Mouse (Mus musculus) E14TG2a.4 (cell line): ENCODE data around the gene Wbp1l.

ENCODE experiments used
- H3K27me3 ChIP-seq: 2 replicates; pipeline ENCODE4 v1.6.1; 2014; ENCODE audit warnings: low read length, control low read depth; ENCODE audit not compliant: insufficient read depth
- H3K36me3 ChIP-seq: 2 replicates; pipeline ENCODE4 v1.6.1; 2014; ENCODE audit warnings: low read length, control low read depth; ENCODE audit not compliant: insufficient read depth
- H3K4me1 ChIP-seq: replicated peaks from 2 replicates; pipeline ENCODE4 v1.6.1; 2014; ENCODE audit warnings: low read depth, low read length, control low read depth
- H3K4me3 ChIP-seq: replicated peaks from 2 replicates; pipeline ENCODE4 v1.5.1; 2014; ENCODE audit warnings: mild to moderate bottlenecking, low read length
- H3K9me3 ChIP-seq: 2 replicates; pipeline ENCODE4 v1.6.1; 2014; ENCODE audit warnings: low read length, control low read depth
- CTCF ChIP-seq: conservative IDR thresholded peaks from 2 replicates; pipeline ENCODE4 v1.5.1; 2014; ENCODE audit warnings: low read length
- NANOG ChIP-seq: IDR thresholded peaks from 2 replicates; pipeline ENCODE4 v1.6.1; 2014; ENCODE audit warnings: borderline replicate concordance, low read length, mixed read lengths
- POU5F1 ChIP-seq: IDR thresholded peaks from 2 replicates; pipeline ENCODE4 v1.6.1; 2014; ENCODE audit warnings: low read length, borderline replicate concordance

Gene Wbp1l

DNA sequence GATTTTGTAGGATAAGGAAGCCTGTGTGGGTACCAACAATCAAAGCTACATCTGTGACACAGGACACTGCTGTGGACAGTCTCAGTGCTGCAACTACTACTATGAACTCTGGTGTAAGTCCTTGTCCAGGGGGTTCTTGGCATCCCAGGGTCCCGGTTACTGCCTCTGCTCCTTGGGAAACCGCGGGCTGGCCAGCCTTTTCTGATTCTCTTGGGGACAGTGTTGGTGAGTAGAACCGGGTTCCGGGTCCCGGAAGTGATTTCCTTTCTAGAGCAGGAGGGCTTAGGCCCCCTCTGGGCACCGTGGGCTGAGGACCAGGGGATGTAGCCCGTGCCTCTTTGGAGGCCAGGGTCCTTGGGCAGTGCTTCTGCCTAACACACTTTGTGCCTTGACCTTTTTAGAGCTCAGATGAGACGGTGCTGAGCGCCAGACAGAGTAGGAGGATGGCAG, 45.5 kb downstream of the Wbp1l start:
- Histone ChIP-seq H3K36me3 (peaks cover 39% of the 10 kb centered on the region), H3K27me3 (no peaks in the 10 kb centered on the region), H3K4me3 (0 out of 2 replicates have a peak overlapping the region, but pooled peaks have one; percentile 10), H3K4me1 (peaks cover 62% of the 10 kb centered on the region), H3K9me3 (no peaks in the 10 kb centered on the region)
- TF ChIP-seq CTCF (no peak), NANOG (no peak), POU5F1 (no peak)

GRCm38 (mm10) chr19:46644793-46645602, 46.1 kb downstream of the Wbp1l start:
- no peak for TF ChIP-seq POU5F1
- no peak for TF ChIP-seq CTCF
- no peak for TF ChIP-seq NANOG
- Histone ChIP-seq H3K4me3 (0 out of 2 replicates have a peak overlapping the region, but pooled peaks have one; percentile 10), H3K9me3 (no peaks in the 10 kb centered on the region), H3K36me3 (peaks cover 43% of the 10 kb centered on the region), H3K4me1 (peaks cover 62% of the 10 kb centered on the region), H3K27me3 (no peaks in the 10 kb centered on the region)

- H3K4me1 ChIP-seq = peaks cover 56% of the 10 kb centered on the region
- no peaks in the 10 kb centered on the region for H3K27me3 ChIP-seq
- no peak for TF ChIP-seq CTCF
- TF ChIP-seq NANOG = no peak
- no peak for TF ChIP-seq POU5F1
- peaks cover 44% of the 10 kb centered on the region for H3K36me3 ChIP-seq
- no peak overlapping the region for H3K4me3 ChIP-seq
- no peaks in the 10 kb centered on the region for H3K9me3 ChIP-seq
These were observed 47.2 kb downstream of the Wbp1l start for GRCm38 (mm10) chr19:46646041-46646481.

DNA sequence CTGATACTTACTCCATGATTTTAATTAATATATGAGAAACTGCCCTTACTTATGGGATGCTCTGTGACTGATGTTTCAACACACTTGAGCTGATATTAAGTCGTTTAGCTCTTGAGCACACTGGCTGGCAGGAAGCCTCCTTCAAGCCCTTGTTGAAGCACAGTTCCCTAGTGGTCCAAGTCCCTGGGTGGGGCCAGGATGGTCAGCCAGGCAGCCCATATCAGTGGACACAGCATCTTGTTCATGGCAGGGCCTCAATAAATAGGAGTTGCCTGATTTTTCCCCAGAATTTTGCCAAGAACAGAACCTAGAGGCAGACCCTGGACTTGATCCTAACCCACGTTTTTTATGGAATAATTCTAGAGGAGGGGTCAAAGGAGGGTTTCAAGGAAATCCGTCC, 48.4 kb downstream of the Wbp1l start:
- Histone ChIP-seq H3K4me1 (peaks cover 46% of the 10 kb centered on the region), H3K4me3 (no peak overlapping the region), H3K36me3 (peaks cover 52% of the 10 kb centered on the region), H3K9me3 (no peaks in the 10 kb centered on the region), H3K27me3 (no peaks in the 10 kb centered on the region)
- TF ChIP-seq NANOG (no peak), CTCF (no peak), POU5F1 (no peak)

DNA sequence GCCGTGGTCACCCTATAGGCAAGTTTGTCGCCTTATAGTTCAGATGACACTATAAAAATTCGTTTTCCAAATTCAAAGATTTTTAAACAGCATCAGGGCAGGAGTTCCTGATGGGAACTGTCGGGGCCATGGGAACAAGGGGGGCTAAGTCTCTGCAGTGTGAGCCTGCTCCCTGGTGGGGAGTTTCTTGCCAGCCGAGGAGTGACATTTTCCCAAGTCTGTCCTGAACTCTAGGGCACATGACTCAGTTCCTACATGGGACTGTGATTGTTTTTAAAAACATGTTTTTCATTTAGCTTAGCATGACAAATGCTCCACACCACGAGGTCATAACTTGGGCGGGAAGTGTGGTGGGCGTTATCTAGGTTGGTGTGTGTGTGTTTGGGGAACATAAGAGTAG, 49.0 kb downstream of the Wbp1l start:
- Histone ChIP-seq H3K36me3 (peaks cover 55% of the 10 kb centered on the region), H3K4me1 (peaks cover 42% of the 10 kb centered on the region), H3K27me3 (no peaks in the 10 kb centered on the region), H3K4me3 (no peak overlapping the region), H3K9me3 (no peaks in the 10 kb centered on the region)
- TF ChIP-seq NANOG (no peak), POU5F1 (no peak)

DNA sequence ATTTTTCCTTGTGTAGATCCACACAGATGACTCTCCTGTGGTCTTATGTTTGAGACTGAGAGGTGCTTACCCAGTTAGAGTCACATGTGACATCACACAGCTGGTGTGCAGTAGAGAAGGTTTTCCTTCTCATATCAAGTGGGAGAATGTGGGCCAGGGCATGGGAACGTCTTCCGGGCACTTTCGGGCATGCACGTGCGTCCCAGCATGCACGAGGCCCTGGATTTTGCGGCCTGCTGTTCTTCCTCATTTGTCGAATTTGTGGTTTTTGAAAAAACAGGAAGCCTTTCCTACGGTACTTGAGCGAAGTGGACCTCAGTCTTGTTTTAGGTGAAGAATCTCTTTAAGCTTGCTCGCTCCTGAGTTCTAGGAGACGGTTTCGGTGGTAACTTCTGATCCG, 49.7 kb downstream of the Wbp1l start:
- TF ChIP-seq NANOG (no peak), CTCF (no peak), POU5F1 (no peak)
- peaks cover 41% of the 10 kb centered on the region for H3K4me1 ChIP-seq
- H3K27me3 ChIP-seq = no peaks in the 10 kb centered on the region
- H3K9me3 ChIP-seq = no peaks in the 10 kb centered on the region
- peaks cover 61% of the 10 kb centered on the region for H3K36me3 ChIP-seq
- no peak overlapping the region for H3K4me3 ChIP-seq

DNA sequence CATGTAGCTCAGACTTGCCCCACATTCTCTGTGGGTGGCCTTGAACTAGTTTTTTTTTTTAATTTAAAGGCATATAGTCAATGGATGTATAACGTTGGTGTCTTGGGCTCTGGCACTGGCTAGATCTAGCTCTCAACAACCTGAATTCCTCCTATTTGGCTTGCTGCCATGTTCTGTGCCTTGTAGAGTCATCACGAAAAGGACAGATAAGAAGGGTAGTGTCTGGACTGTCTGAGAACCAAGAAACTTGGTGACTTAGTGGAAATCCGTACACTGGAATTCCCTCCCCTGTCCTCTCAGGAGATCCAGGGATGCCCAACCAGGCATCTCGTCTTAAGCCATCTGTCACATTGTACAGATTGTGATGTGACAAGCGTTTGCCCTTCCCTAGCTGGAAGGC, 54.3 kb downstream of the Wbp1l start:
- Histone ChIP-seq H3K36me3 (peaks cover 58% of the 10 kb centered on the region), H3K4me1 (peaks cover 46% of the 10 kb centered on the region), H3K9me3 (no peaks in the 10 kb centered on the region), H3K27me3 (no peaks in the 10 kb centered on the region), H3K4me3 (no peak overlapping the region)
- TF ChIP-seq CTCF (no peak), NANOG (no peak), POU5F1 (no peak)

DNA sequence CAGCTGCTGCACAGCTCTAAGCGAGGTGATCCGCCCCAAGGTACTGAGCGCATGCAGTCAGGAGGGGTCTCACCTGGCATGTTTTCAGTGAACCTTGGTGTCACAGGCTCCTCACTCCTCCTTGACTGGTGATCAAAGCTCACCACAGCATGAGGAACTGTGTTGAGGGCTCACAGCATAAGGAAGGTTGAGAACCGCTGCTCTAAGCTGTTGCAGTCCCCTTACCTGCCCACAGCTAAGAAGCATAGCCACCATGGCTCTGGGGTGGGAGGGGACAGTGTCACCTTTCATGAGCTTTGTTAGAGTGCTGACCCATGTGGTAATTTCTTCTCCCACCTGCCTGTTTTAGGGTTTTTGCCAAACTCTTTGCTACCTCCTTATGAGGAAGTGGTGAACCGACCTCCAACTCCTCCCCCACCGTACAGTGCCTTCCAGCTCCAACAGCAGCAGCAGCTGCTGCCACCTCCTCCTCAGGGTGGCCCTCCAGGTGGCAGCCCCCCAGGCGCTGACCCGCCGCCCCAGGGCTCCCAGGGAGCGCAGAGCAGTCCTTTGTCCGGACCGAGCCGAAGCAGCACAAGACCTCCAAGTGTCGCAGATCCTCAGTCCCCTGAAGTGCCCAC, 54.8 kb downstream of the Wbp1l start:
- H3K36me3 ChIP-seq = peaks cover 54% of the 10 kb centered on the region
- no peak overlapping the region for H3K4me3 ChIP-seq
- H3K27me3 ChIP-seq = no peaks in the 10 kb centered on the region
- H3K9me3 ChIP-seq = no peaks in the 10 kb centered on the region
- no peak for TF ChIP-seq POU5F1
- TF ChIP-seq CTCF = no peak
- TF ChIP-seq NANOG = no peak
- H3K4me1 ChIP-seq = peaks cover 46% of the 10 kb centered on the region

- no peak for TF ChIP-seq POU5F1
- no peak for TF ChIP-seq CTCF
- TF ChIP-seq NANOG = no peak
- Histone ChIP-seq H3K36me3 (peaks cover 45% of the 10 kb centered on the region), H3K27me3 (no peaks in the 10 kb centered on the region), H3K9me3 (no peaks in the 10 kb centered on the region), H3K4me1 (peaks cover 49% of the 10 kb centered on the region), H3K4me3 (no peak overlapping the region)
These were observed 56.7 kb downstream of the Wbp1l start for GRCm38 (mm10) chr19:46655626-46656025.
